Mouse (Mus musculus) brain, embryonic 14.5 days (tissue): ENCODE data around the gene Zfp654. TPM values are rescaled to one million over a fixed set of nuclear protein-coding genes. Genes with fewer than 3 reads are reported as not detected.

Experiments used
- DNase-seq: peaks from one replicate; pipeline ENCODE4 v3.0.0-alpha.2; 2011; ENCODE audit warnings: low read depth
- CTCF ChIP-seq: fragments of 200-500 bp; IDR thresholded peaks from 2 replicates; pipeline ENCODE4 v1.5.1; 2012; ENCODE audit warnings: inconsistent platforms, mild to moderate bottlenecking, moderate library complexity, borderline replicate concordance; ENCODE audit not compliant: insufficient read depth, insufficient read length; ENCODE audit errors: extremely low read depth
- POLR2A ChIP-seq: fragments of 200-500 bp; IDR thresholded peaks from 2 replicates; pipeline ENCODE4 v1.6.1; 2012; ENCODE audit warnings: mild to moderate bottlenecking, inconsistent platforms, borderline replicate concordance; ENCODE audit not compliant: poor library complexity, insufficient read depth, insufficient read length, severe bottlenecking; ENCODE audit errors: extremely low read depth
- polyA plus RNA-seq: library from polyadenylated mRNA; depleted of rRNA; stranded (reverse); fragments of >200 nt; gene quantifications from 2 replicates; pipeline ENCODE4 v1.2.3, GENCODE M21; 2012

Gene Zfp654
- polyA plus RNA-seq, 1 experiment = 8.1 TPM

DNA sequence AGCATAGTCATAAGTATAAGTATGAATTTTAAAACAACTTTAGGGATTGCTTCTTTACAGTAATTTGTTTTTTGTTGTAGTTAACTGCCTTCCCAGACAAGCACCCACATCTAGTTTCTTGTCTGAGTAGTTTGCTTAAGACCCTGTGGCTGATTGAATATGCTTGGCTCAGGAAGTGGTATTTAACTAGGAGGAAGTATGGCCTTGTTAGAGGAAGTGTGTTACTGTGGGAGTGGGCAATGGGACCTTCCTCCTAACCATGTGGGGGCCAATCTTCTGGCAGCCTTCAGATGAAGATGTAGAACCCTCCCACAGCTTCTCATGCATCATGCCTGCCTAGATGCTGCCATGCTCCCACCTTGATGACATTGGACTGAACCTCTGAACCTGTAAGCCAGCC, 49.8 kb downstream of the Zfp654 start:
- DNase-seq = no peak
- TF ChIP-seq POLR2A (no peak), CTCF (no peak)

- DNase-seq = no peak
- no peak for TF ChIP-seq POLR2A
- TF ChIP-seq CTCF = no peak
Observed at GRCm38 (mm10) chr16:64800393-64800792, 51.1 kb downstream of the Zfp654 start.

- TF ChIP-seq CTCF (no peak), POLR2A (no peak)
- no peak for DNase-seq
Observed at GRCm38 (mm10) chr16:64794802-64795201, 56.6 kb downstream of the Zfp654 start.

GRCm38 (mm10) chr16:64789706-64790105, 61.7 kb downstream of the Zfp654 start:
- TF ChIP-seq POLR2A = no peak
- TF ChIP-seq CTCF = no peak
- no peak for DNase-seq

DNA sequence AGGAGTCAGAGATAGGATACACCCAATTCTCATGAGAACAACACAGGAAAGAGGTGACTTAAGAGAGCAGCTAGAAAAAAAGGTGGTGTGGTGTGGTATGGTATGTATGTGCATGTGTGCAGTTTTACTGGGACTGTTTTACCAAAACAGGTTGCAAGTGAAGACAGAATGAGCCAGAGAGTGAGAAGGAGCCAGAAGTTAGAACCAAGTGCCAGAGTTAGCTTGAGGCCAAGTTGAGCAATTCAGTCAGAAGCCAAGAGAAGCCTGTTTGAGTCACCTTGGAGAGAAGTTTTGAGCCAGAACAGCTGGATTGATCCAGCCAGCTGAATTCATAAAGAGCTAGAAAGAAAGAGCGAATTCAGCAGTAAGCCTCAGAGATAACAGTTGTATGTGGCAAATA, 75.9 kb downstream of the Zfp654 start:
- no peak for TF ChIP-seq POLR2A
- TF ChIP-seq CTCF = no peak
- DNase-seq = no peak

- no peak for TF ChIP-seq POLR2A
- TF ChIP-seq CTCF = no peak
- no peak for DNase-seq
Observed at GRCm38 (mm10) chr16:64771431-64771818, 80.0 kb downstream of the Zfp654 start.

DNA sequence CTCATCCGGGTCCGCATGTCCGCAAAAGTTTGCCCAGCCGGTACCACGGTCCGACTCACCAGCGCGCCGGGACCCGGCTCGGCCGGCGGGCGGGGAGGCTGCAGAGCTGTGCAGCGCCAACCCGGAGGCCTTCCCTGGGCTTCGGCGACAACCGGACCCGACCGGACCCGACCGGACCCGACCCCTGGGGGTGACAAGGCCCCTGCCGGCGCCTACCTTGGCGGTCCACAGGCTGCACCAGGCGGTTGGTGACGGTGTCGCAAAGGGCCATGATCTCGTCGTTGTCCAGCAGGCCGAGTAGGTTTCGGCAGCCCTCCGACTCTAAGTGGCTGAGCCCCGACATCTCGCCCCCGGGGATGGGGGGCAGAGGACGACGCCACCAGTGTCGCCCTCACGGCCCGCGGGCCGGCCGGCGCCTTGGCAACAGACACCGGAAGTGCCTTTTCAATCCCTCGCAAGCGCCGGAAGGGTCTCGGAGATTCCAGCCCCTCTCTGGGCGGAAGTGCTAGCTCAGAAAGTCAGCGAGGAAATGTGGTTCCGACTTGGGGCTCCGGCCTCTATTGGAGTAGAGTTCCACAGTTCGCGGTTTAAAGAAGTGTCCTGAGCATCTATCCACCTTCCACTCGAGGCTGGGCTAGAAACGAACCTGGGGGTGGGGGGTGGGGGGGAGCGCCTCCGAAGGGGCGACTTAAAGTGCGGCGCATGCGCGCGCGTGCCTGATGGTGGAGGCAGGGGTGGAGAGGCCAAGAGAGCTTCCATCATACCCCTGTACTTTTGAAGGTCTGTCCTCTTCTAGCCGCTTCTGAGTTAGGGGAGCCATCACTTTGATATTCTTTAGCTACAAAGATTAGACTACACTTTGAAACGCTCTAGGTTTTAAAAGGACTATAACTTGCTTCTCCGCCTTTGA, 80.7 kb downstream of the Zfp654 start, which contains the start of gene 4930453N24Rik:
Gene 4930453N24Rik (minus strand): TSS at position 641 of the 910 bp plus-strand sequence.
- no peak for TF ChIP-seq CTCF
- TF ChIP-seq POLR2A = peak; percentile 86
- peak; percentile 97 for DNase-seq

DNA sequence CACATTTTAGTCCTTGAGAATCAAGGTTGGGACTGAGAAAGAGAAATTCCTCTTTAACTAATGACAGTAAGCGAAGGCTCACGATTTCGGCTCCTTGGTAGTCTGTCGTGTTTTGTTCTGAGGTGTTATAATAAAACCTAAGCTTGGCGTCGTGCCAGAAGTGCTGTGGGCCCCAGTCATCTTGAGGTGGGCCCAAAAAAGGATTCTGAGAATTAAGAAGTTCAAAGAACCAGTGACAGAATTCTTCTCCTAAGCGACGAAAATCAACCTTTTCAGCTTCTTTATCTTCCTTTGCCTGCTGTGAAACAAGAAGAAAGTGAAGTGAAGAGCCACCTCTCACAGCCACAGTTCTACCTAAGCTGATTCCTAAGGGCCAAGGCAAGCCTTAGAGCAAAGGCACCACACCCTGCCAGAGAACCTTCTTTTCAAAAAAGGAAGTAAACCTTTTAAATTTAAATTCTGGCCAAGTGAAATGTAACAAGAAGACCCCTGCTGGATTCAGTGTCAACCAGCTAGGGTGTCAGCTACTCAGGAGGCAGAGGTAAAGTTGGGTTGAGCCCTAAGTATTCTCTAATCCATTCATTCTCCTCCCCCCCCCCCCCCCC, 84.7 kb downstream of the Zfp654 start:
- TF ChIP-seq CTCF = no peak
- no peak for TF ChIP-seq POLR2A
- DNase-seq = no peak

- no peak for DNase-seq
- TF ChIP-seq POLR2A (no peak), CTCF (no peak)
Observed at GRCm38 (mm10) chr16:64759245-64759626, 92.2 kb downstream of the Zfp654 start.

DNA sequence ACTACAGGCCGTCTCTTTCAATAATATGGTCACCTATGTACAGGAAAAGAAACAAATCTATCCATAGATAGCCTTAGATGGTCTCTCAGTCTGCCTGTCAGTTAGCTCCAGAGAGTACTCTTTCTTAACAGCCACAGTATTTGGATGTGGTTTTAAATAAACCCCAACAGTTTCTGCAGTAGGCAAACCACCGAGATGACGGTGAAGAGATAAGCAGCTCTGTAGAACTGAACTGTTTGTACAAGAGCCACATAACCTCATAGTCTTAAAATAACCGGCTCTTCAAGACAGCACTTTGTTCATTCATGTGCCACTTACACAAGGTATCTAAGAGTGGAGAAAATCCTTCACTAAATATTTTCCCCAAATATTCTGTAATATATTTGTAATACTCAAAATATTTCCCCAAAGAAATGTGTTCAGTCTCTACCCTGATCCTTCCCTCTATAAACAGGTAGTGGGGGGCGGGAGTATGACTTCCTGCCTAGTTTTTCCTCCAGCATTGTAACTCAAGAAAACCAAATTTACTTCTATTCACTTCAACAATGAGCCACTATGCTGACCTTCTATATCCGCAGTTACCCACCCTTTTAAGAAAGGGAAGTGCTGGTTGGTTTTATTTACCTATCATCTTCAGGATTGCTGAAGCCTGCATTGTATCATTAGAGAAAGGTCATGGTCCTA, 92.7 kb downstream of the Zfp654 start:
- no peak for DNase-seq
- TF ChIP-seq CTCF (no peak), POLR2A (no peak)
